Mouse (Mus musculus): Measurements from ENCODE around the gene Ccdc120.

DNA sequence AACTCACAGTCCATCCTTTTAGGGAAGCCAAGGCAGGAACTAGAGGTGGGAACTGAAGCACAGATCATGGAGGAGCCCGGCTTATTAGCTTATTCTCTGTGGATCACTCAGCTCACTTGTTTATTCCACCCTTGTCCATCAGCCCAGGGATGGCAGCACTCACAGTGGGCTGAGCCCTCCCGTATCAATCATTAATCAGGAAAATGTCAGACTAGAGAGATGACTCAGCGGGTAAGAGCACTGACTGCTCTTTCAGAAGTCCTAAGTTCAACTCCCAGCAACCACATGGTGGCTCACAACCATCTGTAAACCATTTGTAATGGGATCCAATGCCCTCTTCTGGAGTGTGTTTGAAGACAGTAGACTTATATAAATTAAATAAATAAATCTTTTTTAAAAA, 46.6 kb upstream of the Ccdc120 start:
- TF ChIP-seq CTCF (IDR thresholded peaks at IDR 0.05; ENCODE audit: low read depth, low read length) (no peak), POLR2A (IDR thresholded peaks at IDR 0.05; ENCODE audit: insufficient read depth, low read length) (no peak), EP300 (IDR thresholded peaks at IDR 0.05; ENCODE audit: insufficient read depth, low read depth, low read length) (no peak)

Measured in ES-Bruce4 (cell line).